Mouse (Mus musculus): ENCODE measurements around the gene Prok2.

Prok2 gene

DNA sequence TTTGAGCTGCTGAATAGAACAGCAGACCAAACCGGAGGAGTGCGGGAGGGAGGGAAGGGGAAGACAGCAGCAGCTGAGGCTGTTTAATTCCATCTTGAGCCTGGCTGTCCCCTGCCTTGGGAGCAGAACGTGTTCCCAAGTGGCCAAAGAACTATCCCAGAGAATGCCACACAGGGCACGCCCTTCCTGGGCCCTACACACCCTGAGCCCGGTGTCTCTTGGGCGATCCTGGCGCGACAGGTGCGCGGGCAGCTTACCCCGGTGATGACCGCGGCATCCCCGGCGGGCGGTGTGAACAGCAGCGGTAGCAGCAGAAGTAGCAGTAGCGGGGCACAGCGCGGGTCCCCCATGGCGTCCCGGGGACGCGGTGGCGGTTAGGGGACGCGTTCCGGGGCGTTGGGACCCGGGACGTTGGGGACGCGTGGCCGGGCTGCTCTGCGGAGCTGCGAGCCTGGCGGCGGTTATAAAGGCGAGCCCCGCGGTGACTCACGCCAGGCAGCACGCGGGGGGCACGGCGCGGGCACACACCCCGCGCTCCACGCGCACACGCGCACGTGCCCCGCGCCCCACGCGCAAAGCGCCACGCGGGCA, at the start of gene Prok2:
TSS of gene Prok2 (minus strand) at position 422 of the 591 bp plus-strand sequence.
- peak in 1 of 2 experiments; percentile 1 for DNase-seq (ENCODE audit: low spot score in 2 of 2)

DNA sequence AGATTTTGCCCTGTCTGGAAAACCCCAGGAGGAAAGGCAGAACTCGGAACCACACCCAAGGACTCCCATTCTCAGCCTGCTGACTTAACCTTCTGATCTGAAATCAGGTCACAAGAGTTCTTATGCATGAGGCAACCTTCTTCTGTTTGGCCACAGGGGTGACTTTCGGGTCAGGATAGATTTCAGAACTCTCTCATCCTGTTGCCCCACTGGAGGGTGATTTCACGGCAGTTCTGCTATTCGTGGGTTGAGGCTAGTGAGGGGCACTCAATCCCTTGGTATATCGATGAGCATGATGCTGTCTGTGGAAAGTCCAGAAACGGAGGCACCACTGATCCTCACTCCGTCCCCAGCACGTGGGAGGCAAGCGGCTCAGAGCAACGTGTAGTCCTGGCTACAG, 48.5 kb upstream of the Prok2 start:
- no peak for DNase-seq (ENCODE audit: low spot score in 2 of 2)

DNA sequence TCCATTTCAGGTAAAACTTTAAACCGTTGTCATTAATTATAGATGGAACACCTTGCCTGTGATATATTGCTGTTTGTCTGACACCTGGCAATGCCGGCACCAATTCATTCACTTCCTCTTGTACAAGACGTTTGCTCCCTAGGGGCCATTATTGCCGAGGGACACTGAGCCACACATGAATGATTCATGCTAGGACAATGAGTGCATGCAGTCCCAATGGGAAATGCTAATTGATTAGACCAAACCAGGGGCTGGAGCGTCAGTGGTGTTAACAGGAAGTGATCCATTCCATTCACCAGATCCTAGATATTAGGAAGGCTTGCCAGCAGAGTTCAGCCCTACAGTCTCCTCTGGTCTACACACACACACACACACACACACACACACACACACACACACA, 42.3 kb upstream of the Prok2 start:
- no peak for DNase-seq (ENCODE audit: low spot score in 2 of 2)

DNA sequence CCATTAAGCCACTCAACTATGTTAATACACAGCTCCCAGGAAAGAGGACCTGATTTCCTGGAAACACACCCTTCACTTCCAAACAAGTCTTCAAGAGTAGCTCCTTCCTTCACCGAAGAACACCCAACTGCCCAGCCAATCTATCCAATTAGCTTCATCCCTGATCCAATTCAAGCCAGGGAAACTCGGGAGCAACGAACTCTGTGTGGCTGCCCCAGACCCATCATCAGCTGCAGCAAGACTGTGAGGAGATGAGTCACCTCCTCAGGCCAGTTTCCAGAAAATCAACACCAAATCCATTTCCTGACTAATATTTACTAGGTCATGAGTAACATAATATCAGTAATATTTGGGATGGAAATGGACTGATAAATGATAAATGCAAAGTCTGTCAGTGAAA, 38.7 kb upstream of the Prok2 start:
- DNase-seq (ENCODE audit: low spot score in 2 of 2), result no peak

DNA sequence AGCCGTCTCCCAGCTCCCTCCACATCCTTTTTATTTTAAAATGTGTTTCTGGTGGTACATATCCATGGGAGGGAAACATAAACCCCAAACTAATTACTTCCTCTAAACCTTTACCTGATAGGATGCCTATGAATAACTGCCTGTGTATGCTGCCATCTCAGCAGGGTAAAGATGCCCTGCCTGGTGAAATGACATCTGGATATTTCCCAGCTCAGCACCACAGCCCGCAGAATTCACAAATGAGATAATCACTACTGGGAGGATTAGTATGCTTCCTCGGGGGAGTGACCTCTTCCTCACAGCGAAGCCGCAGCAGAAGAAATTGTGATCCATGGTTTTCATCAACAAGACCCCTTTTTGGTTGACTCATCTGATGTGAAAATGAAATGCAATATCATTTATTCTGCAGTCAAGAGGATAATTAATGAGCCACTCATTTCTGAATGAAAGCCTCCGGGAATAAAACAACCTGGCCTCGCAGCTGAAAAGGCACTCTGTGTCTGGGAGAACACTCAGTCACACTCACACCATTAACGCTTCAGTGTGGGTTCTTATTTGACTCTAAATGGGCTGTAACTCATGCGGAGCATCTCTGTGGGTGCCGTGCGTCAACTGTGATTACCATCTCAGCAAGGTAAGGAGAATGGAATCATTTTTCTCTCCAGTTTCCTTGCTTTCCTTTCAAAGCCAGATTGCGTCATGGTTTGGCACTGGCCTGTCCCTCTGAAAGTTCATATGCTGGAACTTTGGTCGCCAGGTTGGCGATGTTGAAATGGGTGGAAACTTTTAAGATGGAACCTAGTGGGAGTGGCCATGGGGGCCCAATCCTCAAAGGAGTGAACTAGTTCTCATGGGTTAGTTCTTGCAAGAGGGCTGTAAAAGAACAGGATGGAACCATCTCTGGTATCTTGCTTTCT, 36.1 kb upstream of the Prok2 start:
- DNase-seq (ENCODE audit: low spot score in 2 of 2), result no peak

DNA sequence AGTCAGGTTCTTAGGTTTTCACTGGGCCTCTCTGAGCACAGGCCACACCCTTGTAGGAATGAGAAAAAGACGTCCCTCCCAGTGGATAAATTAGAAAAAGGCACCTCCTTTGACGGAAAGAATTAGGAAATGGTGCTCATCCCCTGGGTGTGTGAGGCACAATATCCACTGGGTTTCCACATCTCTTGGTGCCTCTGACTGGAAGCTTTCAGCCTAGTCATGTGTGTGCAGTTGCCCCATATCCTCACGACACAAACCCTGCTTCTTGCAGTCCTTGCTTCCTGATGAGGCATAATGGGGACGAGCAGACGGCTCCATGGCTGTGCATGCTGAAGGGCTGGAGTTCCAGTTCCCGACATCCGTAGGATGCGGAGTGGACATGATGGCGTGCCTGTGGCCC, 29.9 kb upstream of the Prok2 start:
- no peak for DNase-seq (ENCODE audit: low spot score in 2 of 2)

DNA sequence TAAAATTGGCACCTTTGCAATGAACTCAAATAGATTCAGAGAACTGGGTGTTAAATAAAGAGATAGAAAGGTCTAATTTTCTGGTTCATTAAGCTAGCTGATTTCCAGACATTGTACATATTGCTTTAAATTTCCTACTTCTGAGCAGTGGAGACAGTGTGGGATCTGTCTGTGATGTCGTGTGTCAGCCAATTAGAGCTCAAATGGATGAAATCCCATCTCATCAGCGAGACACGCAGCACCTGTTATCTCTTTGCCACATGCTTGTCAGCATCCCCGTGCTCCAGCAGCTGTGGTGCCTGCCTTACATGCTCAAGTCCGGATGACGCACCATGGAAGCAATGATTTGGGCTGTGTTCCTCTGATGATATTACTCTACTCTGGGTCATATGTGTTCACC, 25.1 kb upstream of the Prok2 start:
- DNase-seq (ENCODE audit: low spot score in 2 of 2), result no peak

DNA sequence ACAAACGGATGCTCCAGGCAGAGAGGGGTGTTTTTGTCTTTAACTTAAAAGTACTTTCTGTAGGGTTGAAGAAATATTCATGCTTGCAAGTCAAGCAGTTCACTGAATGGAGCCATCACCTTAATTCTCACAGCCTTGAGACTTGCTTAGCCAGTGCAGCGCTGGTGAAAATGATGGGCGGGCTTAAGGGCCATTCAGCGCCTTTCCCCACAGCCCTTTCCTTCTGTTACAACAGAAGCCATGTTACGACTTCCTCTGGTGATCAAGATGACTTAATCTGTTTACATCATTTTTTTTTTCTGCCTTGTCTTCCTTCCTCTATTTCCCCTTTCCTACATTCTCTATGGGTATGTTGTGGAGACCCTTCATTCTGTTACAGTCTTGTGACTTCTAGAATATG, 20.1 kb upstream of the Prok2 start:
- no peak for DNase-seq (ENCODE audit: low spot score in 2 of 2)

DNA sequence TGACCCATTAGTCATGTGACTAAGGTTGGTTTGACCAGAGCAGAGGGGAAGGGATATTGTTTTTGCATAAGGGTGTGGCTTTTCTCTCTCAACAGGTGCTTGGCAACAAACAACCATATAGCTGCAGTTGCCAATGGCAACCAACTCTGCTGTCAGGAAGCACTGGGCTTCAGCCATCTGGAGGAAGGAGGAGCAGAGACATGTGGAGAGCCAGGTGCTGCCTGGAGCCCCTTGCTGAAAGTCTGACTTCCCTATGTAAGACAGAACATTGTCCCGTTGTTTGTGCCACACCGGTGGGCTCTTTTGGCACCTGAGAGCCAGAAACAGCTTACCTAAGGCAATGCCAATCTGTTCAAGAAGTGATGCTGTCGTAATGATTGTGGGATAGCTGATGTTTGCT, 16.7 kb upstream of the Prok2 start:
- no peak for DNase-seq (ENCODE audit: low spot score in 2 of 2)

DNA sequence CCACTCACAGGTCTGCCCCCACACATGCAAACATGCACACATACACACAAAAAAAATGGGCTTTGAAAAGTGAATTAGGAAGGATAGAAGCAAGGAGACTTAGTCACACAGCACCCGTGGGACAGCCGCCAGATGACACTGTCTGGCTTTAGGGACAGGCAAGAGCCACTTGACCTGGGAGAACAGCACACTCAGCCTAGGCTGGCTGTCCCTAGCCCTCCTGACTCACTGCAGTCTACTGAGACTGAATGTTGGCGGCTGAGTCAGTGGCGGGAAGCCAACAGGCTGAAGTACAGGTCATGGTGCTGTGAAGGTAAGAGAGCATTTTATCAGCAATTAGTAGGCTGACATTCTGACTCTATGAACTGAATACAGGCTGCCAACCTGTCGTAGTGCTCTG, 8.5 kb upstream of the Prok2 start:
- DNase-seq (ENCODE audit: low spot score in 2 of 2), result no peak

DNA sequence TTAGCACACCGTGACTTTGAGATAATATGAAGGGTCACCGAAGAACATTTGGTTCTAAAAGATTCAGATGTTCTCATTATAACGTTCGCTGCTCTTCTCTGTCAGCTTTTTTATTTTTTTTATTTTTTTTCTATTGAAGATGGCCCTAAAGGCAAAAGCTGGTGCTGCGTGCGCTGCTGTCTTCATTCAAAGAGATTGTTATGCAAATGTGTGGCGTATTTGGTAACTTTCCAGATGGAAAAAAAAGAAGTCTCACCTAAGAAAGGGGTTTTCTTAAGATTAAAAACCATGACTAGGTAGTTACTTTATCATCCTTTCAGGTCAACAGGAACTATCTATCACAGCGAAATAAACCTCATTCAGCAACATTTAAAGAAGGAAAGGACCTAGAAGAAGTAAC, 6.5 kb upstream of the Prok2 start:
- no peak for DNase-seq (ENCODE audit: low spot score in 2 of 2)

DNA sequence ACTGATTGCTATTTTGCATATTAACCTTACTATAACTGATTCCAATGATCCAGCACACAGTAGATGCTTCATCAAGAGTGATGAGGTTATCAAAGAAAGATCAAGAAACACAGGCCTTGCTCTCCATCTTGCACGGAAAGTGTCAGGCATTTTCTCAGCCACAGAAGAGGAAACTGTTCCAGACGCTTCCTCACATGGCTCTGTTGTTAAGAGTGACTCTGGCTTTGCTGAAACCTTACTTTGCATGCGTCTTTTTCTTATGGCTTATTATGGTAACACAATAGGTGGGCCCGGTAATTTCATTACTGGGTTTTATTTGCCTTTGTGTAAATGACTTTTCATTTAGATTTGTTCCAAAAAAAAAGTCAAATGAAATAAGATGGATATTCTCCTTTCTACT, 5.7 kb upstream of the Prok2 start:
- no peak for DNase-seq (ENCODE audit: low spot score in 2 of 2)

DNA sequence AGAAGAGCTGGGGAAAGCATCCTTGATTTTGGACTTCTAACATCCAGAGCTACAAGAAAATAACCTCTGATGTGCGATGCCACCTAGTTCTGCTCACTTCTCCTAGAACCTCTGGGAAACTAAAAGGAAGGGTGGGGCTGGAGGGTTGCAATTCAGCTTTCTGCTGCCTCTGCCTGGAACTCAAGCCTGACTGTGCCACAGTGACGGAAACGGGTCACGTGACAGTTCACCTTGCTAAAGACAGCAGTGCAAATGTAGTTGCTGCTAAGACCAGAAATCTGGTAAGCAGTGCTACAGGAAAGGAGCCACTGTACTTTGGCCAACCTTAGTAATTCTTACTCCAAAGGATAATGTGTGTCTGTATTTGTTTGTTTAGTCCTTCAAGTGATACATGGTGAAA, 3.7 kb upstream of the Prok2 start:
- DNase-seq (ENCODE audit: low spot score in 2 of 2), result no peak

DNA sequence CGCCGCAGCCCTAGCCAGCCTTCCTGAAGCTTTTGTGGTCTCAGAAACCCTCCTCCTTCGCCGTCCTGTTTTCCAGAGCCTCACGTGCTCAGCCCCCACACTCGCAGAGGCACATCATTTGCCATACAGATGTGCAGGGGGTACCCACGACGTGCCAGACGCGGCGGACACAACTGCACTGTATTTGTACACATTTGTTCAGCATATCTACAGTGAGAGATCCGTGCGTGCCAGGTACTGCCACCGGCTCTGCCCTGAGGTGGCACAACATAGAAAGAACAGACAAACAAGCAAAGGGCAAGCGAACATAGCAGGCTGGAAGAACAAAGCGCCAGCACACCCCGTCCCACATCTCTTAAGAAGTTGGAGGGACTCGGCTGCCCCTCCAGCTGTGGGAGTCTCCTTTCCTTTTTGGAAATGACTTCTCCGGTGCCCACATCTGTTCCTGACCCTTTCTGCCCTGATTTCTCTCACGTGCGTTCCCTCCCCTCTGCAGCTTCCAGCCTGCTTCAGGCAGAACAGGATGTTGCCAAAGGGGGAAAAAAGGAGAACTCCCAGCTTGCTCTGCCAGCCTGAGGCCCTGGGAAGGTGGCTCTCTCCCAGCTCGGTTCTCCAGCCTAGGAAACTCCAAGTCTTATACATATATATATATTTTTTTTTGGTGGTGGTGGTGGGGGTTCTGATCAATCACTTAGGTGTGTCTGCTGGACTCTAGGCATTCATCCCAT, 548 bp upstream of the Prok2 start:
- no peak for DNase-seq (ENCODE audit: low spot score in 2 of 2)

DNA sequence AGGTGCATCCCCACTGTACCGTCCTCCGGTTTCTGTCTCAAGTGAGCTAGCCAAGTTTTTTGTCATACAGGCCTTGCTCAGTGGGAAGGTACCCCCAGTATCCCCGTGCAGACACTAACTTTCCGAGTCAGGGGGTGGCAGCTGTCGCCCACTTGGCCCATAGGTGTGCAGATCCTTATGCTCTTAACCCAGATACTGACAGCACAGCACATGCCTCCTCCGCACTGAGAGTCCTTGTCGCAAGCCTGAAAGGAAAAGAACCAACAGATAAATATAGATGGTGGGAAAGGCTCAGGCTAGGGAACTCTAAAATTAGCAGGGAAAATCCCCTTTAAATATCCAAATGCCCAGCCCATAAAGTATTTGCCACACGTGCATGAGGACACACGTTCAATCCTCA, 3.8 kb downstream of the Prok2 start:
- DNase-seq (ENCODE audit: low spot score in 2 of 2), result no peak

DNA sequence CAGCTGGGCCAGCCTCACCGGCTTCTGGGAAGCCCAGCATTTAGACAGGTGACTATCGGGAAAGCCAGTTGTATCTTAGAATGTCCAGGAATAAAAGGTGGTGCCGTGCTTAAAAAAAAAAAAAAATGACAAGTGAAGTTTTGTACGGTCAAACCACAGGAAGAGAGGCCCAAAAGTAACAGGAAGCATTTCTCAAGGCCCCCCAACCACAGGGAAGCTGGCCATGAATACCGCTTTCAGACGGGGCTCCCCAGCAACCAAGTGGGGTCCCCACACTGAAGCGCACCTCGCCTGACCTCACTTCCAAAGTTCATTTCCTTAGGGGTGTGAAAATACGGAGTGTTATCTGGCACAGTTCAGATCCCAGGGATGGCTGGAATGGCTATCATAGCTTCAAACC, 5.2 kb downstream of the Prok2 start:
- no peak for DNase-seq (ENCODE audit: low spot score in 2 of 2)

DNA sequence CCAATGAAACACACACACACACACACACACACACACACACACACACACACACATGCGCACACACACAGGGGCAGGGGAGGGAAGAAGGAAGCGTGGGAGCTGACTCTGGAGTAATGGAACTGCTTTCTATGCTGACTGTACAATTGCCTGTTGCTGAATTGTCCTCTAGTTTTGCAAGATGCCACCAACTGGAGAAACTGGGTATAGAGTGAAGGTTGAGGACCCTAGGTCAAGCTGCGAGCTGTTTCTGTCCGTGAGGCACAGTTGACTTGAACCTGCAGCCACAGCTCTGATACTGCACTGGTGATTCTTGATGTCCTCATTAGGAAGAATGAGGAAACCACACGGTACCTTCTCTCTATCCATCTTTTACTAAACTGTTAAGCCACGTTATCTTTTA, 10.3 kb downstream of the Prok2 start:
- no peak for DNase-seq (ENCODE audit: low spot score in 2 of 2)

DNA sequence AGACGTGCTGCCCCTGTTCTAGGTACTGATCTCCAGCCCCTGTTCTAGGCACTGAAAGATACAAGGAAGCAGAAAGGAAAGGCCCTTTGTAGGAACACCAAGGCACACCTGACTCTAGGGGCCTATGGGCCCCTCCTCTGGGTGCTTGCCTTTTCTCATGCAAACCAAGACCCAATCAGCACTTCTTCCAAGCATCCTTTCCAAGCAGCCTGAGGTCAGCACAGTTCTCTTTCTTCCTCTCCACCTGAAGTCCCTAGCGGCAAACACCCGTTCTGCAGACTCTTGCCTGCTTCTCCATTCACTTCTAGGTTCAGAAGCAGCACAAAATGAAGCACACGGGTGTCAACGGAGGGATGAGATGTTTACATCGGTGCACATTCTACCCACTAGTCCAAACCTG, 11.0 kb downstream of the Prok2 start:
- no peak for DNase-seq (ENCODE audit: low spot score in 2 of 2)

DNA sequence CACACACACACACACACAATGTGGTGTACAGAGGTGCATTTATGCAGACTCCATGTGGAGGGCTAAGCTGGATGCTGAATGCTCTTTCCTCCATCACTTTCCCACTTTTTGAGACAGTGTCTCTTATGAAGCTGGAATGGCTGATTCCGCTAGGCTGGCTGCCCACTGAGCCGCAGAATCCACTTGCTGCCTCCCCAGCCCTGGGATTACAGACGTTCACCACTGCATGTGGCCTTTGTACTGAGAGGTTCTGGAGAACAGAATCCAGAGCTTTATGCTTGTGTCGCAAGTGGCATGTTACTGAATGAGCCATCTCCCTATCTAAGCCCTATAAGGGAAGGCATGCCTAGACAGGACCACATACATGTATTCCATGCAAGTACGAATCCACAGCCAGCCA, 12.9 kb downstream of the Prok2 start:
- no peak for DNase-seq (ENCODE audit: low spot score in 2 of 2)

DNA sequence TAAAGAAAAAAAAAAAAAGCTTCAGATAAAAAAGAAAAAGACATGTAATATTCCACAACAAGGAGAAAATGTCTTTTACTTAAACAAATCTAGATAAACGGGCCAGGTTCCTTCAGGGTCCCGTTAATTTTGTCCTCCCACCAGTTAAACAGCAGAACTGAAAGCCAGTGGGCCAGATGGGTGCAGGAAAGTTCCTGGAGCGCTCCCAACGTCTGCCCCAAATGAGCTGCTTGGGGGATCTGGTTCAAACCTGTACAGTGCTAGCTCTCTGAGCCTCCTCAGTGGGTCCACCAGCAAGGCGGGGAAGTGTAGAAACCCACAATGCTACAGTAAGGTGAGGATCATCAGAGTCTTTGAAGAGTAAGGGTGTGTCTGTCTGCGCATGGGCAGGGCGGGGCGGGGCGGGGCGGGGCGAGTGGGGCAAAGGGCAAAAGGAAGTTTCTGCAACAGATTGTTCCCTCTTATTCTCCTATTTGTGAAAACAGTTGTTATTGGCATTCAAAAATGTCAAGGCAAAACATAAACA, 14.6 kb downstream of the Prok2 start:
- no peak for DNase-seq (ENCODE audit: low spot score in 2 of 2)

DNA sequence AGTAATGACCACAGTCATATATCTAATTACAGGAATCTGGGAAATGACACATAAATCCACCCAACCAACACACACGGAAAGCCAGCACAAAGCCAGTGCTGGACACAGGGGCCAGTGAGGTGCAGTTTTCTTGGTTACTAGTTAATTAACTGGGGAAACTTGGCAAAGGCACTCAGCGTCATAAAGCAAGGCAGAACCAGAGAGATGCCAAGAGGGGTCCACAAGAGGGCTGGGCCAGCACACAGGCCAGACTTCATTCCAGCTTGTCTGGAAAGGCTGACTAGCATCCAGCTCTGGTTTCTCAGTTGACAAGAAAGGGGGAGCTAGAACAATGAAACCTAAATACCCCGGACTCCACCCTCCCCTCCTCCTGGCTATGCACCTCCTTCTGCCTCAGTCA, 25.7 kb downstream of the Prok2 start:
- no peak for DNase-seq (ENCODE audit: low spot score in 2 of 2)

Measured in urinary bladder, postnatal 36 days (tissue).